Mouse (Mus musculus) neural tube, embryonic 13.5 days (tissue): ENCODE measurements around the gene Slc9a9. TPM values are rescaled to one million over a fixed set of nuclear protein-coding genes. Genes with fewer than 3 reads are reported as not detected.

Experiments
- ATAC-seq: fragments of 200-750 bp; cut with Nextera tagmentation; 2 replicates; pipeline ENCODE4 v1.8.0; 2017; ENCODE audit warnings: low read depth, mild to moderate bottlenecking, moderate TSS enrichment, moderate library complexity
- H3K27ac ChIP-seq: fragments of 300-500 bp; sonication (generic); replicated peaks from 2 replicates; pipeline ENCODE4 v1.5.1; 2015; ENCODE audit warnings: moderate library complexity, mild to moderate bottlenecking, inconsistent platforms
- H3K27me3 ChIP-seq: fragments of 300-500 bp; sonication (generic); 2 replicates; pipeline ENCODE4 v1.6.1; 2015; ENCODE audit warnings: mild to moderate bottlenecking, inconsistent platforms
- H3K36me3 ChIP-seq: fragments of 300-500 bp; sonication (generic); 2 replicates; pipeline ENCODE4 v1.6.1; 2015; ENCODE audit warnings: mild to moderate bottlenecking, inconsistent platforms
- H3K4me1 ChIP-seq: fragments of 300-500 bp; sonication (generic); replicated peaks from 2 replicates; pipeline ENCODE4 v1.6.1; 2015; ENCODE audit warnings: inconsistent platforms
- H3K4me2 ChIP-seq: fragments of 300-500 bp; sonication (generic); 2 replicates; pipeline ENCODE4 v1.6.1; 2015; ENCODE audit warnings: inconsistent platforms, mild to moderate bottlenecking, moderate library complexity
- H3K4me3 ChIP-seq: fragments of 300-500 bp; sonication (generic); 2 replicates; pipeline ENCODE4 v1.5.1; 2015; ENCODE audit warnings: mild to moderate bottlenecking, inconsistent platforms
- H3K9ac ChIP-seq: fragments of 300-500 bp; sonication (generic); 2 replicates; pipeline ENCODE4 v1.6.1; 2015; ENCODE audit warnings: moderate library complexity, mild to moderate bottlenecking, inconsistent platforms
- H3K9me3 ChIP-seq: fragments of 300-500 bp; sonication (generic); 2 replicates; pipeline ENCODE4 v1.6.1; 2016; ENCODE audit warnings: inconsistent platforms
- WGBS: fragments of 180-500 bp; shearing (Covaris S2); methylation state at CpG from one replicate; pipeline ENCODE4 v1.1.7; 2015; 5-methylcytosine and 5-hydroxymethylcytosine counted together
- polyA plus RNA-seq: library from polyadenylated mRNA; unstranded; fragments of >200 nt; fragmentation: Nextera tagmentation; extraction: Ambion mirVana; gene quantifications from 2 replicates; pipeline ENCODE4 v1.2.1, GENCODE M21; 2015

Slc9a9 gene
- polyA plus RNA-seq, 1 experiment from 2014 or later = 13.9 TPM

DNA sequence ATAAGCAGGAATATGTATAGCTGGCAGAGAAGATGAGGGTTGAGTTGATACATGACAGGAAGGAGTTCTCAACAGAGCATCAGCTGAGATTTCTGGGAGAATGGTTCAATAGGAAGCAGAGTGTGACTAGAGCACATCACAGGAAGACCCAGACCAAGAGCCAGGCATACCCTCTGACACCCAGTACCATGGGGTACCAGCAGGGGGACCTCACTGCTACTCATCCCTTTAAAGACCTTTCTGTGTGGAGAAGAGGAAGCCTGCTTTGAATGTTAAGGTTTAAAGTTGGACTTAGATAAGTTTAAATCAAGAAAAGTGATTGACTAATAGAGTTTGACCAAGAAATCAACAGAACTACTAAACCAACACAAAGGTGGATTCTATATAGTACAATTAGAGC lies 257.4 kb downstream of the Slc9a9 start:
- Histone ChIP-seq H3K36me3 (no peaks in the 10 kb centered on the region), H3K9me3 (no peaks in the 10 kb centered on the region), H3K27me3 (no peaks in the 10 kb centered on the region), H3K27ac (no peak overlapping the region), H3K4me2 (no peak overlapping the region), H3K4me3 (no peak overlapping the region), H3K9ac (no peak overlapping the region), H3K4me1 (no peaks in the 10 kb centered on the region)
- ATAC-seq = no peak

DNA sequence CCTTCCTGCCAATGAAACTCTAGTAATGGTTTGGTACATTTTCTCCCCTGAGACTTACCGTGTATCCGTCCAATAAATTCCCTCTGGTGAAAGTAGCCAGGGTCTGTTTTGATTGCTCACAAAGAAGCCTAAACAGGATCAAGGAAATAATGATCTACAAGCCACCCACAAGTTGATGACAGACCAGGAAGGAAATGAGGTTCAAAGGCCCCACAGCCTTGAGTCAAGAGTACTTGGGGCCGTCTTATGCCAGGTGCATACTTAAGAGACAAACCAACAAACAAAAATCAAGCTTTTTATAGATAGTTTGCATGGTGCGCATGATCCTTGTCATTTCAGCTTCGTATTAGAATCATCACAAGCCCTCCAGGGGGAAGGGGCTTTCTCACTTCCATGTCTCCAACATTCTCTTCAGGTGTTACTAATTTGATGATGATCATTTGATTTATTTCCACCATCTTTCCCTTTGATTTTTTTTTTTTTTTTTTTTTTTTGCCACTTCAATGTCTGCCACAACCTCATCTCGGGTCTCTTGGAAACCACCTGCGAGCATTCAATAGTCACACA lies 275.9 kb downstream of the Slc9a9 start:
- Histone ChIP-seq H3K4me3 (no peak overlapping the region), H3K27me3 (no peaks in the 10 kb centered on the region), H3K9ac (no peak overlapping the region), H3K4me2 (no peak overlapping the region), H3K36me3 (no peaks in the 10 kb centered on the region), H3K27ac (no peak overlapping the region), H3K9me3 (no peaks in the 10 kb centered on the region), H3K4me1 (no peaks in the 10 kb centered on the region)
- WGBS = 85% methylated on average over 7 of the region's 7 CpGs
- ATAC-seq = no peak

DNA sequence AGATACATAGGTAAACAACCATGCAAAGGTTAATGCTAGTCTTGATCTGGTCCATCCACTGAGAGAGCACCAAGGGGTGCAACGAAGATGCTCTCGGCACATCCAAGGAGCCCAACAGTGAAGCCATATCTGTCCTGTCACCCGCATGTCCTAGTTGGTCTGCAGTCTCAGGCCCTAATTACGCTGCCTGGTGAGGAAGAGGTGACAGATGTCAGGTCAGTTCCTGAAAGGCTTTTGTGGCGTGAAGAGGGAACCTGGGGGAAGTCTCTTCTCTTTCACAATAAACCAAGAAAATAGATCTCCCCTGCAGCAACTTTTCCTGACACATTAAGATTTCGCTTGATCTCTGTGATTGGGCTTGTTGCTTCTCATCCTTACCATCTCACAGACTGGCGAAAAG lies 277.5 kb downstream of the Slc9a9 start:
- Histone ChIP-seq H3K9me3 (peaks cover 10% of the 10 kb centered on the region; the same call in 1 of the 2 replicates), H3K27me3 (no peaks in the 10 kb centered on the region), H3K27ac (no peak overlapping the region), H3K4me3 (no peak overlapping the region), H3K4me1 (no peaks in the 10 kb centered on the region), H3K4me2 (no peak overlapping the region), H3K36me3 (no peaks in the 10 kb centered on the region), H3K9ac (no peak overlapping the region)
- ATAC-seq = no peak
- 78% methylated on average over 7 of the region's 7 CpGs for WGBS

DNA sequence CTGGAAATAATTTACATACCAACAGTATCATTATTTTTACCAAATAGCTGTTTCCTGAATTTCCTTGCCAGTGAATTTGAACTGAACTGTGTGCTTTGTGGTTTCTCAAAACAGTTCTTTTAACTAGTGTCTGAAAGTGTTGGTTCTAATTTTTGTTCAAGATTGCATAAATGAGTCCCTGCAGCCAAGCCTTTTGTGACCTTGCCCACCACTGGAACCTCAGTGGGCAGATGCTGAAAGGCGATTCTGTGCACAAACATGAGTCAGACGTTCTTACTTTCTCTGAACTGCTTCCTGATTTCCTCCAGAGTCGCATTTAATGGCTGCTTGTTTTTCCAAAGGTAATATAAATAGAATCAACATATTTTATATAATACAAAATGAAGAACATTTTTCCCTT lies 281.0 kb downstream of the Slc9a9 start:
- Histone ChIP-seq H3K36me3 (no peaks in the 10 kb centered on the region), H3K9ac (no peak overlapping the region), H3K27ac (no peak overlapping the region), H3K4me3 (no peak overlapping the region), H3K9me3 (peaks cover 10% of the 10 kb centered on the region; the same call in 1 of the 2 replicates), H3K27me3 (no peaks in the 10 kb centered on the region), H3K4me2 (no peak overlapping the region), H3K4me1 (no peaks in the 10 kb centered on the region)
- no peak for ATAC-seq
- 76% methylated on average over 3 of the region's 3 CpGs for WGBS

- ATAC-seq = no peak
These were observed 285.9 kb downstream of the Slc9a9 start for GRCm38 (mm10) chr9:94955645-94956044.

DNA sequence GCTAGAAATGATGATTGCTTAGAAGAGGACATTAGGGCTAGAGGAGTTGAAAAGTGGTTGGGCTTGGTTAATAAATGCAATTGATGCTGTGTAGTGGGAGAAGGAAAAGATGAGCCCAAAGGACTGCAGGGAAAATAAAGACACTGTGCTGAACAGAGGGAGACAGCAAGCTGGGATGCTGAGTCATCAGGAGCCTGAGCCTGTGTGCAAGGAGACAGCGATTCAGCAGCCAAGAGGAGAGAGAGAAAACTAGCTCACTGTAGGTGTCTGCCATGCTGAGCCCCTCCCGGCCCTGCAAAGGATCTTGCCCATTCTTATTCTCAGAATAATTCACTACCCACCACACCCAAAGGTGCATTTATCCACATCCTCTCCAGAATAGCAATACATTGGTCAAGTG lies 288.7 kb downstream of the Slc9a9 start:
- ATAC-seq = no peak
- H3K4me1 ChIP-seq = no peaks in the 10 kb centered on the region
- no peak overlapping the region for H3K9ac ChIP-seq
- no peak overlapping the region for H3K27ac ChIP-seq
- H3K36me3 ChIP-seq = no peaks in the 10 kb centered on the region
- no peaks in the 10 kb centered on the region for H3K27me3 ChIP-seq
- no peak overlapping the region for H3K4me3 ChIP-seq
- no peaks in the 10 kb centered on the region for H3K9me3 ChIP-seq
- no peak overlapping the region for H3K4me2 ChIP-seq
- 66% methylated on average over 2 of the region's 2 CpGs for WGBS

More at GRCm38 (mm10) chr9:94955645-94956044, 285.9 kb downstream of the Slc9a9 start:
- Histone ChIP-seq H3K4me2 (no peak overlapping the region), H3K4me3 (no peak overlapping the region), H3K9ac (no peak overlapping the region), H3K9me3 (peaks cover 10% of the 10 kb centered on the region; the same call in 1 of the 2 replicates), H3K4me1 (no peaks in the 10 kb centered on the region), H3K36me3 (no peaks in the 10 kb centered on the region), H3K27ac (no peak overlapping the region), H3K27me3 (no peaks in the 10 kb centered on the region)
- 60% methylated on average over 2 of the region's 2 CpGs for WGBS

- Histone ChIP-seq H3K4me1 (peaks cover 3% of the 10 kb centered on the region; the same call in 1 of the 2 replicates), H3K4me2 (no peak overlapping the region), H3K9me3 (no peaks in the 10 kb centered on the region), H3K36me3 (no peaks in the 10 kb centered on the region), H3K27me3 (no peaks in the 10 kb centered on the region), H3K4me3 (no peak overlapping the region), H3K27ac (no peak overlapping the region), H3K9ac (no peak overlapping the region)
- no peak for ATAC-seq
- WGBS = 73% methylated on average over 5 of the region's 5 CpGs
These were observed 298.9 kb downstream of the Slc9a9 start for GRCm38 (mm10) chr9:94968596-94969120.

DNA sequence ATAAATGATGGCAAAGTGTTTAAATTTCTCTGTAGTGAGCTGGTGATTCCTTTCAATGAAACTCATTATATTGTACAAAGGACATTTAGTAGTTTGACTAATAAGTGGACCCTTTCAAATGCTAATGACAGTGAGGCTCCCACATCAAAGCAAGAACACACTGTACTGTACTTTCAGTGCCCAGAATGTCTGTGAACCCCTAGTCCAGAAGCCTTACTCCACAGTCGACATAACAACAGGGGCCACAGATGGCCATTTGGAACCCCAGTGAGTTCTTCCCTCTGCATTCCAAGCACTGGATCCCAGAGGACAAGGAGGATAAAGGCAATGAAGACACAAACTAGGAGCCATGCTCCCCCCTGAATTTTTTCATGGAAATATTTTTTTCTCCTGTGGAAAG lies 299.4 kb downstream of the Slc9a9 start:
- H3K27ac ChIP-seq = no peak overlapping the region
- no peak overlapping the region for H3K9ac ChIP-seq
- no peak overlapping the region for H3K4me3 ChIP-seq
- ATAC-seq = no peak
- no peaks in the 10 kb centered on the region for H3K27me3 ChIP-seq
- WGBS = 12% methylated on average over 1 of the region's 1 CpGs
- no peaks in the 10 kb centered on the region for H3K9me3 ChIP-seq
- peaks cover 3% of the 10 kb centered on the region; the same call in 1 of the 2 replicates for H3K4me1 ChIP-seq
- no peaks in the 10 kb centered on the region for H3K36me3 ChIP-seq
- no peak overlapping the region for H3K4me2 ChIP-seq

DNA sequence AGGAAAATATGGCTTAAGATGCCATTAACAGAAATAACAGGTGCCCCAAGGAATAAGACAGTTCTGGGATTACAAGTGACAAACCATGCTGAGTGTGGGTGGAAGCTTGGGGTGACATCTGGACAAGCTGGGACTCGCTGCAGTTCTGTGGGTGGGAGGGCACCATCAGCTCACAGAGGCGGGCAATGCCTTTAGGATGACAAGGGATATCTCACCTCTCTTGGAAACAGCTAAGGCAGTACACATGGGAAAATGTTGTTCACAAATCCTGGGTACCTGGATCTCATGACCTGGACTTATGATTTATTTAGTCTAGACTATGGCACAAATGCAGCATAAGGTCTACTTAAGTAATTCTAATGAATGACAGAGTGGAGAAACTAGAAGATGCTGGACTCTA lies 302.3 kb downstream of the Slc9a9 start:
- no peak overlapping the region for H3K27ac ChIP-seq
- H3K36me3 ChIP-seq = no peaks in the 10 kb centered on the region
- H3K4me1 ChIP-seq = peaks cover 3% of the 10 kb centered on the region; the same call in 1 of the 2 replicates
- no peak for ATAC-seq
- no peaks in the 10 kb centered on the region for H3K27me3 ChIP-seq
- no peak overlapping the region for H3K4me3 ChIP-seq
- no peak overlapping the region for H3K9ac ChIP-seq
- WGBS = 76% methylated on average over 2 of the region's 2 CpGs
- no peak overlapping the region for H3K4me2 ChIP-seq
- H3K9me3 ChIP-seq = no peaks in the 10 kb centered on the region

GRCm38 (mm10) chr9:94972693-94973092 lies 303.0 kb downstream of the Slc9a9 start:
- Histone ChIP-seq H3K27ac (no peak overlapping the region), H3K27me3 (no peaks in the 10 kb centered on the region), H3K9ac (no peak overlapping the region), H3K9me3 (no peaks in the 10 kb centered on the region), H3K4me2 (no peak overlapping the region), H3K4me1 (peaks cover 3% of the 10 kb centered on the region; the same call in 1 of the 2 replicates), H3K36me3 (no peaks in the 10 kb centered on the region), H3K4me3 (no peak overlapping the region)
- no peak for ATAC-seq
- WGBS = 93% methylated on average over 2 of the region's 2 CpGs

DNA sequence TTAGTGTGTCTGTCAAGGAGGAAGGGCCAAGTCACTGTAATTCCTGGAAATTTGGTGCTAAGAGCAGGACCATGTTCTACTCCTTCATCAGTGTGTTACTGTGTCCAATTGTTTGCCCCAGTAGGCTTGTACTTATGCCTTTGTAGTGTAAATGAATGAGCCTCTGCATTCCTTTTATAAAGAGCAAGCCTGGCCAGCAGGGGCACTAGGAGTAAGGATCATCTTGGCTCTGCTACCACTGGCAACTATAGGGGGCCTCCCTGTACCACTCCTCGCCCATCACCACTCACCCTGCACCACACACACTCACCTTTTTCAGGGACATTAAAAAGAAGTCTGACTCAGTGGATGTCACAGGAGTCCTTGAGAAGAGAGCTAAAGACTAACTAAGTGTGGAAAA lies 306.5 kb downstream of the Slc9a9 start:
- Histone ChIP-seq H3K27me3 (no peaks in the 10 kb centered on the region), H3K4me1 (no peaks in the 10 kb centered on the region), H3K4me3 (no peak overlapping the region), H3K4me2 (no peak overlapping the region), H3K27ac (no peak overlapping the region), H3K9me3 (no peaks in the 10 kb centered on the region), H3K9ac (no peak overlapping the region), H3K36me3 (no peaks in the 10 kb centered on the region)
- WGBS = 88% methylated on average over 1 of the region's 1 CpGs
- no peak for ATAC-seq

GRCm38 (mm10) chr9:94993575-94993974 lies 323.9 kb downstream of the Slc9a9 start:
- ATAC-seq = no peak
- H3K36me3 ChIP-seq = no peaks in the 10 kb centered on the region
- 89% methylated on average over 4 of the region's 4 CpGs for WGBS
- H3K27me3 ChIP-seq = no peaks in the 10 kb centered on the region
- no peak overlapping the region for H3K4me3 ChIP-seq
- H3K4me1 ChIP-seq = no peaks in the 10 kb centered on the region
- H3K27ac ChIP-seq = no peak overlapping the region
- H3K4me2 ChIP-seq = no peak overlapping the region
- no peaks in the 10 kb centered on the region for H3K9me3 ChIP-seq
- H3K9ac ChIP-seq = no peak overlapping the region

- no peak overlapping the region for H3K4me3 ChIP-seq
- 95% methylated on average over 12 of the region's 12 CpGs for WGBS
These were observed 350.5 kb downstream of the Slc9a9 start for GRCm38 (mm10) chr9:95020136-95020706.

More at GRCm38 (mm10) chr9:95020136-95020706, 350.5 kb downstream of the Slc9a9 start:
- no peak overlapping the region for H3K4me2 ChIP-seq
- no peak for ATAC-seq
- H3K27ac ChIP-seq = no peak overlapping the region
- 0 out of 2 replicates have a peak, but pooled peaks cover 4% of the 10 kb centered on the region for H3K4me1 ChIP-seq
- no peaks in the 10 kb centered on the region for H3K27me3 ChIP-seq
- H3K36me3 ChIP-seq = no peaks in the 10 kb centered on the region
- peaks cover 3% of the 10 kb centered on the region; the same call in 1 of the 2 replicates for H3K9me3 ChIP-seq
- no peak overlapping the region for H3K9ac ChIP-seq
